Mouse (Mus musculus) bone marrow macrophage, adult 2 months (primary cell): ENCODE results near the gene Cops2.

ENCODE experiments used
- CTCF ChIP-seq: IDR thresholded peaks from 2 replicates; pipeline ENCODE4 v1.5.1; 2012; ENCODE audit warnings: low read depth, mild to moderate bottlenecking, low read length, moderate library complexity
- POLR2A ChIP-seq: IDR thresholded peaks from 2 replicates; pipeline ENCODE4 v1.6.1; 2012; ENCODE audit warnings: mild to moderate bottlenecking, low read depth, low read length, borderline replicate concordance

GRCm38 (mm10) chr2:125801038-125801437, 57.9 kb downstream of the Cops2 start:
- TF ChIP-seq POLR2A (no peak), CTCF (no peak)
